Mouse (Mus musculus) mouse trophoblast stem cell (cell line): ENCODE results near the gene Hectd2.

Experiments
- in situ Hi-C, 2 experiments: fragments of 300-500 bp; cut with MseI, MboI; formaldehyde crosslinking; loops; 2 replicates in 1 of 2; 3 replicates in 1 of 2; pipeline ENCODE4 v1.15.1; 2025

Gene Hectd2

DNA sequence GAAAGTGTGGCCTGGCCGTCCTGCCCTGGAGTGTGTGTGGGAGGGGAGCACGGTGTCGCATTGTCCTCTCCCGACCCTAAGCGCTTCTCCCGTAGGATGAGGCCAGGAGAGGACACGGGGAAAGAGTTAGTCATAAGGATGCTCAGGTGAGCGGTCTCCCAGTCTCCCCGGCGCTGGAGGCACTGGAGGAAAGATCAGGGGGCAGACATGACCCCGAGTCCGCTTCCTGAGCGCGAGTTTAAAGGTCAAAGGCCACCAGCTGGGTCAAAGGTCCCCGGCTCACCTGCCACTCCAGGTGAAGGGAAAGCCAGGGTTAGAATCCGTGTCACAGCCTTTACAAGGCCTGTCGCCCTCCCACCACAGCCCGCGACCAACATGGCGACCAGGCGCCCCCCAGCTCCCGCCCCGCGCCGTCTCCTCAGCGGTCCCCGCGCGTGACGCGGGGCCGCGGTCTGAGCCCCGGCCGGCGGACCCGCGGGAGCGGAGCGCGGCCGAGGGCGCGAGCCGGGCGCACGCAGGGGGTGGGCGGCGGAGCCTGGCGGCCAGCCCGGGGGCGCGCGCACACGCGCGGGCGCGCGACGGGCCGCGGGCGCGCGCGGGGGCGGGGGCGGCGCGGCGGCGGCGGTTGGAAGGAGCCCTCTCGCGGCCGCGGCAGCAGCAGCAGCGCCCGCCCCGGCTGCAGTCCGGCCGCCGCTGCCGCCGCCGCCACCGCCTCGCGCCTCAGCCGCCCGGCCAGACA lies at the start of gene Hectd2:
Gene Hectd2 (plus strand): TSS at position 594 of the 739 bp plus-strand sequence.
- in situ Hi-C loops = no loop called here

DNA sequence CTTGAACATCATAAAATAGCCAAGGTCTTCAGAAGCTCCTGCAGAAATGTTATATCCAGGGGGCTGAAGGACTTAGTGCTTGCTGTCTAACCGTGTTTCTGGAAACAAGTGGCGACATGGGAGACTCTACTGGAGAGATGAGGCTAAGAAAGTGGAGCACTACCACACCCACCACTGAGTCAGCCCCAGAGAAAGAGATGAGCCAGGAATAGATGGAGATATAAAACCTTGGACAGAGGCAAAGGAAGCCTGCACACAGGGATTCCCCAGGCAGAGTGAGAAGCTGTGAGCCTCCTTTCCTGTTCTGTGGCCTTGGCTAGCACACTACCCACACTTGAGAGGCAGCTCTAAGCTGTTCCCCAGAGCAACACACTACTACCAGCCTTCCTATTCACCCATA lies 49.7 kb upstream of the Hectd2 start:
- in situ Hi-C loops = no loop called here

DNA sequence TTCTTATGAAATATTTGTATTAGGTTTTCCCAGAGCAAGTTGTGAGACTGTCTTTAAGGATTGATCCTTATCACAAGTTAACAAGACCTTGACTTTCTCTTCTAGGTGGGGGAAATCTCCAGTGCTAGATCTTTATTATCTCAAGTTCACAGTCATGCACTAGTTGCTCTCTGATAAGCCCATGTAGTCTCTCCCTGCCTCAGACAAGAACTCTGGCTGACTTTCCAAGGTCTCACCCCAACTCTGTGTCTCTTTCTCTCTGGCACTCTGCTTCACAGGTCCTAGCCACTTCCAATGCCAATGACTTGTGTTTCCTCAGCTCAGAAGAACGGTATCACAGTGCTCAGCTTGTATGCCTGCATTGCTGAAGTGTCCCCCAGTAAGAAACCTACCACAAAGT lies 43.1 kb upstream of the Hectd2 start:
- in situ Hi-C loops = no loop called here

DNA sequence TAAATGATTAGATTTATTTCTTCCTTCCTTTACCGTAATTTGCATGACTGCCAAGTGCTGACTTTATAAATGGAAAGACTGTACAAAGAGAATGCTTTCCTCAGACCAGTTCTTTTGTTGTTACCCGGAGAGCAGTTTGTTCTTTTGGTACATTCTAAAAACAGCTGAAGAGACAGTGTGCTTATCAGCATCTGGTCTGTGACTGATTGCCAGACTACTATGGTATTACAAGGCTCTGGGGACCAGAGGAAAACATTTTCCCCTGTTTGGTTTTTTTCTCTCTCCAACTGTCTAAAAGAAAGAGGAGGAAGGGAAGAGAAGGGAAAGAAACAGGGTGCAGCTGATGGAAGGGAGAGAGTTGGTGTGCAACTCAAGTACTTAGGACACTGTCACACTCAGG lies 36.0 kb upstream of the Hectd2 start:
- in situ Hi-C loops = no loop called here

DNA sequence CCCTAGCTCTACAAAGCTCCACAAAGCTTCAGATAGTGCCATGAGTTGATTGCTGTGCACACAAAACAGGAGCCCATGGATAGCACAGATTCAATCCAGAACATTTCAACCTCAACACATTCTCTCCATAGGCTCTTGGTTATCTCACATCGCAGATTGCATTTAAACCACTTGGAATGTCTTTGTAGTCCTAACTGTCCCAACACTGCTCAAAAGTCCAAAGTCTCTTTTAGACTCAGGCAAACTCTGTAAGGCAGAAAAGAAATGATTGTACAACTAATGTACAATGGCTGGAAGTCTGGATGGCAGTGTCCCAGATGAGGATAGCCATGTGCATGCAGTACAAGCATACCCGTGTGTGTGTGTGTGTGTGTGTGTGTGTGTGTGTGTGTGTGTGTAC lies 32.9 kb upstream of the Hectd2 start:
- in situ Hi-C loops = no loop called here

DNA sequence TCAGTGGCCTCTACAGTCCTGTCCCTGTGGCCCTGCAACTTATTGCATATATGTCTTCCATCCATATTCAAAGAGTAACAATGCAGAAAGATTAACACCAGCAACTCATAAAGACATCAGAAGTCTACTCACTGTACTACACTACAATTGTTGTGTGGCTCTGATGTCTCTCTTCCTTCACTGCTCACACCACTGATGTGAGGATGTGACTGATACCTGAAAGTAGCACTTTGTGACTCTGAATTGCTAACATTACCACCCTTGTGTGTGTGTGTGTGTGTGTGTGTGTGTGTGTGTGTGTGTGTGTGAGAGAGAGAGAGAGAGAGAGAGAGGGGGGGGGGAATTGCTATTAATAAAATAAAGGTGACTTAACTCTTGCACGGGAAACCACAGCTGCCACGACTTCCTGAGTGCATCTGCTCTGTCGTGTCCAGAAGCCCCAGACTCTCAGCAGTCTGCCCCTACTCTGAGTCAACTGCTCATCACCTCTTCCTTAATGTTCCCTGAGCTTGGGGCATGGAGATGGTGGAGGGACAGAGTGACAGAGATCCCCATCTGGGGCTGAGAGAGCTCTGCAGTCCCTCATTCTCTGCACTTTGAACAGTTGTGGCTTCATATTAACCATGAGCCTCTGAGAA lies 31.8 kb upstream of the Hectd2 start:
- in situ Hi-C loops = no loop called here

DNA sequence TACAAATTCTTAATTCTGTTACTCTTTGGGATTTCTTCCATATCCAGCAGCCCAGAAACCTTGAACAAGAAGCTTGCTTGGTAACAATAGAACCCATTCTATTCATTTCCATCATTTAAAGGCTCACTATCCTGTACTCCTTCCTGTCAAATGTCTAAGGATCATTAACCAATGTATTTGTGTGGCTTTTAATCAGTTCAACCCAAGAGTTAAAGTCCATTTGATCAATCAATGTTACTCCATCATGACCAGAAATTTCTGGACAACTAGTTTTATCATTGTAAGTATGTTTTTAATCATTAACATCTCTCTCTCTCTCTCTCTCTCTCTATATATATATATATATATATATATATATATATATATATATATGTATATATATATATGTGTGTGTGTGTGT lies 29.4 kb upstream of the Hectd2 start:
- in situ Hi-C loops = no loop called here

DNA sequence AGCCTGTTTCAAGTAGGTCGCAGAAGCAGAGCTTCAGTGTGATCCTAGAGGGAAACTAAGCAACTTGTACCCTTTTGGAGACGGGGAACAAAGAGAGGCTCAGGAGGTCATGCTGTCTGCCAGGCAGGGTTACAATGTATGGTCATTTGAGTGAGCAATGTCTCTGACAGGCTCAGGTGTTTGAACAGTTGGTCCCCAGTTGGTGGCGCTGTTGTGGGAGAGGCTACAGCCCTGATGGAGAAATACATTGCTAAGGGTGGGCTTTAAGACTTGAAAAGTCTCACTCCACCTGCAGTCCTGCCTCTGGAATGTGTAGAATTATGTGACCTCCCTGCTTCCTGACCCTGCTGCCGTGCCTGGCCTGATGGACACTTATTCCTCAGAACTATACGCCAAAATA lies 21.4 kb upstream of the Hectd2 start:
- in situ Hi-C loops = no loop called here

DNA sequence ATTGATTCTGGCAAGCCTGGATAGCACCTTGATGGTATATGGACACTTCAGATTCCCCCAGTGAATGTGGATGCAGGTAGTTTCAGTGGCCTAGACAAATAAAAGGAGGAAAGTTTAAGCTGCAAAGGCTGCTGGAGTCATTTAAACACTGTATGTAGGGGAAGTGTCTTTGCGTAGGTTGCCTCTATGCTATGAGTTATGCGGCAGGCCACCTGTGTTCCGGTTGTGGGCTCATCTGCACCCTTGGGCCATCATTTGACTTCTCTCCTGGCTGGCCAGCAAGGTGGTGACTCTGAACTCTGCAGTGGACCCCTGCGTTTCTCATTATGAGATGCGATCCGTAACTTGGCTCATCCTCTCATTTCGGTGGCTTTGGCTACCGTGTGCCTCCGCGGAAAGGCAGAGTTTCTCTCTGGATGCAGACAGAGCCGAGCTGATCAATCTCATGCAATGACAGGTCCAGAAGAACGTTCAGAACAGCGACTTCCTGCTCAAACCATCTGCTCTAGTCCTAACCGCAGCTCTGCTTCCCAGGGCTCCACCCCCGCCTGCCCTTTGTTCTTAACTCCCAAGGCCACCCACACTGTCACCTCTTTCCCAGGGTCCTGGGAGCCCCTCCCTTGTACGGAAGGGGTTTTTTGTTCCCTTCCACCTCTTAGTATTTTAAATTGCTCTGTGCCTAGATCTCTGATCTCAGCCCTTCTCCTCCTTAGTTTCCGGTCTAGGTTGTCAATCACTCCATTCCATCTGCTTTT lies 20.3 kb upstream of the Hectd2 start:
- in situ Hi-C loops = no loop called here

DNA sequence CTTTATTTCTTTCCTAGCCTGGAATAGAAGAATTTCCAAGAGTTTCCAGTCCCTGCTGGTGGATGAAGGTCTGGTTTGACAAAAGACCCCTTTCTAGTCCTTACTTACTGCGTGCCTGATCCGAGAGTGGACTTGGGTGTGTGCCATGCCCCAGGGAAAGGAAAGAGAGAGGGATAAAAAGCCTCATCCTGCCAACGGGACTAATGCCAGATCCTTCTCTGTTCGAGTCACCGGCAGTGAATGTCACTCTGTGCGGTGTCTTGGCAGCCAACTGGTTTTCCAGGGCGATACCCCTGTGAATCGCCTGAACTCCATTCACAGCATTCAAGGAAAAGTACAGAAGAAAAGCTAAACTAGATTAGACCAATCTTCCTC lies 19.7 kb upstream of the Hectd2 start:
- in situ Hi-C loops = no loop called here

DNA sequence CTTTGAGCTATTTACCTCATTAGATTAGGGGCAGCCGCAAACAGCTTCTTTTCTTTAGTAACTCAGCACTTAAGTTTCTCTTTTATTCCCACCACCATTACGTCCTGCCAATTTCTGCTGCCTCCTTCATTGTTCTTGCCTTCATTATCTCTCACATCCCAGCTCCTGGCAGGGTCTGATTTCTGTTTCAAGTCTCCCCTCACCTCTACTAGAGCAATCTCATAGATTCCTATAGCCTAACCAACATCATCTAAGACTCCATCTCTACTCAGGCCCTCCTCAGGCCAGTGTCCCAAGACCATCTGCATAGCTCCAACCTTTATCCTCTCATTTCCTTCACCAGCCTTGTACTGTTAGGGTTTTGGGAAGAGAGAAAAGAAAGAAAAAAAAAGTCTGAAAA lies 19.3 kb upstream of the Hectd2 start:
- in situ Hi-C loops = no loop called here

DNA sequence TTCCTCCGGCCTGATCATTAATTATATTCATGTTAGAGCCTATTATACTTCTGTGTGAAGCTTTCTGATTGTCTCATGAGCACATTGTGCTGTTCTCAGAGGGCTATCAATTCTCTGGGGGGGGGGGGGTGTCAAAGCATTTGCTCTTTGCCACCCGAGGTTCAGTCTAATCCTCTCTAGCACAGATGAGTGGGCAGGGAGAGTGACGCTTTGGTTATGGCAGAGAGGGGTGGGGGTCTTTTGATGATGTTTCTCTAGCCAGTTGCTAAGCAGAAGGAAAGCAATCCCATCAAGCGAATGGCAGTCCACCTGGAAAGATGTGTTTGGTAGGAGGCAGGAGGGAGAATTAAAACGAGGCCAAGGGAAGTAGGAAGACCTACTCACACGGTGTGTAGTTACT lies 18.6 kb upstream of the Hectd2 start:
- in situ Hi-C loops = no loop called here

DNA sequence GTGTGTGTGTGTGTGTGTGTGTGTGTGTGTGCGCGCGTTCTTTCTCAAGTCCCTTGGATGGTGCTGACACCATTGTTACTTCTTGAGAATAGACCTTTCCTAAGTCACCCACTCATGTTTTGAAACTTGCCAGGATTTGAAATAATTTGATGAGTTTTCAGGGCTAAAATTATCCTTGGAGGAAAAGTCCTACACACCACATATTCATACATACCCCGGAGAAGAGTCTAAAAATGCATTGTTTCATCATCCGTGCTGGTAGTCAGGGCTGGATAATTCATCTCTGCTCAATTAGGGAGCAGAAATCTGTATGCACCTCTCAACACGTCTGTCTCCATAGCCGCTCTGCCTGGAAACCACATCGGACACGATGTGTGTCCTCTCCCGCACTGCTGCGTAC lies 17.5 kb upstream of the Hectd2 start:
- in situ Hi-C loops = no loop called here

DNA sequence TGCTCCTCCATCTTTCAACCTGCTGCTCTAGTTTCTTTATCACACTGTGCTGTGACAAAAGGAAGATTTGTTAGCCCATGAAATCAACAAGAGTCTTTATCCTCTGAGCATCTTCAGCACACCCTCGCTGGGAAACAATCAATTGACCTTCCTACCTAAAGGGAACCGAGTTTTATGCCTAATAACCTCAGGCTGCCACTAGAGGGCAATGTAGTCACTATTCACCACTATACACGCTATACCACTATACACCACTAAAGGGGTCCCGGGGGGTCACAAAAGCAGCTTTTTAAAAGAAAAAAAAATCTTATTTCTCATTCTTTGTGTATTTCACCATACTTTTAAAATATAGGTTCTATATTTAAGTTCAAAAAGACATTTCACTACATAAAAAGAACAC lies 15.9 kb upstream of the Hectd2 start:
- in situ Hi-C loops = no loop called here

DNA sequence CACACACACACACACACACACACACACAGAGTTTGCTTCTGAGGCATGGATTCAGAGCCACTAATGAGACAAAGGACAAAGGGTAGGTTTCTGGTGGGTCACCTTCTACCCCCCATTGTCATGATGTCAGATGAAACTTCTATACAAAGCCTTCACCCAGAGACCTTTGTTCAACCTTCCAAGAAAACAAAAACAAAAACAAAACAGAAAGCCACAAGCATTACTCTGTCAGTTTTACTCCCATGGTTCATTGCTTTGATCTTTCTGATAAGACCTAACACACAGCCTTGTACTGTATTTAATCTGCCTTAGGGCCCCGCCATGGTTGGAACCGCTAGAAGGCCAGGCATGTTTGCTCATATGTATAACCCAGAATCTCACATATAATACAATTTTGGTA lies 15.1 kb upstream of the Hectd2 start:
- in situ Hi-C loops = no loop called here

DNA sequence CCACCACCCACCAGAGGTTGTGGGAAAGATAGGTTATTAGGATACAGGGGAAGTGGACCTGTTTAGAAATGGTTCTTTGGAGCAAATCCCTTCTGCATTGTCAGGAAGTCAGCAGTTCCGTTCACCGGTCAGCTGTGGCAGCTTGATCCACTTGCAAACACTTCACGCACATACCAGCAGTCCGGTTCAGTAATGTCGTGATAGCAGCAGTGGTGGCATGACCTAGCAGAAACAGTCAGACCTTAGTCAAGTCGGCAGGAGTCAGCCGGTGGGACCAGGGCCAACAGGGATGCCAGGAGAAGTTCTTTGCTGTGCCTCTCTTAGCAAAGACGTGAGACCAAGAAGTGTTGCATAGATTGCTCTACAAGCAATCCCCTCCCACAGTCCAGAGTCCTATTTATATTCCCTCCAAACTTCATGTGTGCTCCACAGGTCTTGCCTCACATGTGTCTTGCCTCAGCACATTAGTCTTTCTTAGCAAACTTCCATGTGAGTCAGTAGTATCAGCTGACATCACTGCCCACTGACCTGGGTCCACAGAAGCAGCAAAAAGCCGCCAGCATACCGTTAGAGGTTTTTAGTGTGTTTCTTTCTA lies 14.3 kb upstream of the Hectd2 start:
- in situ Hi-C loops = no loop called here

DNA sequence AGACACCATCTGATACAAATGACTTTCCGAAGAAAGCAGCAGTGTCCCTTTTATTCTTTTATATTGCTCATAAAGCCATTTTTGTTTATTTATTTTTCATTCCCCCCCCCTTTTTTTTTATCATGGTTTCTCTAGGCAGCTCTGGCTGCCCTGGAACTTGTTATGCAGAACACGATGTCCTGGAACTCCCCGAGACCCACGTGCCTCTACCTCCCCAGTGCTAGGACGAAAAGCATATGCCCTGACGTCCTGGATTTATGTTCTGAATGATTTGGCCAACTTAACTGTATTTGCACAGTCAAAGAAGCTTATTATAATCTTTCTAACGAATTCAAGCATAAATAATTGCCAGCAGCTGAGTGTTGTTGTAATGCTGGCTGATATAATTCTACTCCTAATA lies 13.7 kb upstream of the Hectd2 start:
- in situ Hi-C loops = no loop called here

DNA sequence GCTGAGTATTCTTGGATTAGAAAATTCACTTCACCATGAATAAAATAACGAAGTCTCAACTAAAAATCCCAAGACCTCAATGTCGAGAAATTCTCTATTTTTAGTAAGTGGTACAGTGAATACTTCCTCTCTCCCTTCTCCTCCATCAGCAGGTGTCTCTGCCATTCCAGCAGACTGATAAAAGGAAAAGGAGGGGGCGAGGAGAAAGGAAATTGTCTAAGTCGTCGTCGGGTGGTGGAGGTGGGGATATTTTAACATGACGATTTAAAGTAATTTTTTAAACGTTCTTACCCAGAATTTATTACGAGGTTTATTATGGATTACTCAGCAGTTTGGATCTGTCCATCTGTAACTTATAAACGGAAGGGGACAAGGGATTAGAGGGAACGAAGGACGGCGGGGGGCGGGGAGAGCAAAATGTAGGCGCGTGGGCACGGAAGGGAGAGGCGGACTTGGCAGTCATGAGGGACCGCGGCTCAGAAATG lies 836 bp upstream of the Hectd2 start:
- in situ Hi-C loops = no loop called here

DNA sequence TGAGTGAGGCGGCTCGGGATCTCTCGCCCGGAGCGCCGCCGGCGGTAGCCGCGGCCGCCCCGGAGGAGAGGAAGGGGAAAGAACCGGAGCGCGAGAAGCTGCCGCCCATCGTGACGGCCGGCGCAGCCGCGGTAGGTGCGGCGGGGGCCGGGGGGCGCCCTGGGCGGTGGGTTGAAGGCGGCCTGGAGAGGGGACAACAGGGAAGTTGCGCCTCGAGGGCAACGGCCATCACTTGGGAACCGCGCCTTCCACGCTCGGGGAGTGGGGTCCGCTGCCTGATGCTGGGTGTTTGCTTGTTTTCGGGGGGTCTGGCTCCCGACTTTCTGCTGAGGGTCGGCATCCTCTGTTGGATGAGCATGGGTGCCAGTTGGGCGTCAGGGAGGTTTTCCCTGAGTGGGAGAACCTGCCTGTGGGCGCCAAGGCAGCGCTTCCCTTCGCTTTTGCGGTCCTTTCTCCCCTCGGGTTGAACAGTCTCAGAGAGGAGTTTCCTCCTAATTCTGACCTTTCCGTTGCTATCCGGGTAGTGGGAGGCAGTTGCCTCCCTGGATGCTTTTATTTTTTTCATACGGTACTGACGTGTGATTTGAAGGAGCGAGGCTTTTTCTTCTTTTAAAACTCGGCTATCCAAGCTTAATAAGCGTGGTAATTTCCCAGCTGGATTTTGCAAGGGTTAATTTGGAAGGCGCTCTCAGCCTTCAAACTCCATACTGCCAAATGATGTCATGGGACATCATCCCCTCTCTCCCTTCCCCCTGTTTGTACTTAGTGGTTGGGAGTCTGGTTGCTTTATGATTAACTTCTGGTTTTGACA lies 551 bp downstream of the Hectd2 start:
- in situ Hi-C loops = no loop called here

DNA sequence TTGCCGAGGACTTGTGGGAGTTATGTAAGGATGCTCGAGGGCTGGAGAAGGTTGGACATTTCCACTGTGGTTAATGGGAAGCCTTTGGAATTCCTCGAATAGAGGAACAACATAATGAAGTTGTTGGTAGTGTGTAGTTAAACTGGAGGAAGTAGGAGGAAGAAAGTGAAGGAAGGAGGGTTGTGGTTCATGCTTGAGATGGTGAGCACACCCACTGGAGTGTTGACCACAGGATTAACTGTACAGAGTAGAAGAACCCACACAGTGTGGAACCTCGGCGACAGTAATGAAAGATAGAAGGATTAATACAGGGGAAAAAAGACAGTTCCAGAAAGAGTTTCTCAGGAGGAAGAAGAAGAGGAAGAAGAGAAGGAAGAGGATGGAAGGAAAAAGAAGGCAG lies 4.9 kb downstream of the Hectd2 start:
- in situ Hi-C loops = no loop called here

DNA sequence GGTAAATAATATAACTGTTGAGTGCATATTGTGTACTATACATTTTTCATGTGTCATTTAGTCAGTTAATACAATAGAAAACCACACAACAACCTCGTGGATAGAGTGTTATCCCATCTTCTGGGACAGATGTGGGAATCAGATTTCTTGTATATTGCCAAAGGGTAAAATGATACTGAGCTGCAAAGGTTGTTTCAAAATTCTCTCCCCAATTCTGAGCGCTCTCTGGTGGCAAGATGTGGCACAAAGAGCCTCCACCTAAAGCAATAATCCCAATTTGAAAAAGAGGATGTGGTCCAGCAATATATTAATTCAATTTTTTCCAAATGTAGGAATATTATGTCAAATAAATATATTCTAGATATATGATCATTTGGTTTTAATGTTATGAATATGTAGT lies 5.7 kb downstream of the Hectd2 start:
- in situ Hi-C loops = no loop called here

DNA sequence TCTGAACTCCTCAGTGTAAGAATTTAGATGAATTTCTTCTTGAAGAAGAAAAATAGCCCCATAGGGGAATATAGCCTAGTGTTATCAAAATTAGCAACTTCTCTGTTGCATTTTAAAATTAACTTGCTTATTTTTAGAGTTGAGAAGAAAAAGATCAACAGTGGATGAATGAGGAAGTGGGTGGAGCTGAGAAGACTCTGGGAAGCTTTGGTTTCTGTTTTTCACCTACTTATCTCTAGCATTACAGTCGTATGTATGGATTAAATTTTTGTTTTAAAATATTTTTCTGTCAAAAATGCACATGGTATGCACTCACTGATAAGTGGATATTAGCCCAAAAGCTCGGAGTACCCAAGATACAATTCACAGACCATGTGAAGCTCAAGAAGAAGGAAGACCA lies 6.7 kb downstream of the Hectd2 start:
- in situ Hi-C loops = no loop called here
